Mouse (Mus musculus): ENCODE measurements around the gene Caln1.

The Caln1 gene

GRCm38 (mm10) chr5:130394386-130394785, 25.1 kb downstream of the Caln1 start:
- no peak for DNase-seq (ENCODE audit: low spot score in 2 of 2)

GRCm38 (mm10) chr5:130395142-130395541, 25.9 kb downstream of the Caln1 start:
- DNase-seq (ENCODE audit: low spot score in 2 of 2) = no peak

GRCm38 (mm10) chr5:130400136-130400917, 31.1 kb downstream of the Caln1 start:
- no peak for DNase-seq (ENCODE audit: low spot score in 2 of 2)

GRCm38 (mm10) chr5:130405201-130405600, 35.9 kb downstream of the Caln1 start:
- DNase-seq (ENCODE audit: low spot score in 2 of 2) = peak in 1 of 2 experiments; percentile 17

- no peak for DNase-seq (ENCODE audit: low spot score in 2 of 2)
Measured at GRCm38 (mm10) chr5:130409706-130410105, 40.5 kb downstream of the Caln1 start.

DNA sequence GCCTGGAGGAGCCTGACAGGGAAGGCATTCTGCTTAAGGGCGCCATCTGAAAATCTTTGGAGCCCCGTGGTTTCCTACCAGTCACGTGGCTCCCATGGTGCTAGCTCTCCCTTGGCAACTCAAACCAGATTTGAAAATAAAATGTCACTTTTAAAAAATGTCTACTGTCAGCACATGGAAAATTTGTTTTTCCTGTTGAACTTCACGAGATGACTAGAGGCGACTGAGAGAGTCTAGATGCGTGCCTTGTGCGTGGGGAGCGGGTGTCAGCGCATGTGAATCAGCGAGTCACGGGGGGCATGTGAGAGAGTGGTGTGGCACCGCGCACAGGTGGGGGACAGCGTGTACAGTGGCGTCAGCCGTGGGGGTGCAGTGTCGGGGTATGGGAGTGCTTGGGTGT, 42.3 kb downstream of the Caln1 start:
- no peak for DNase-seq (ENCODE audit: low spot score in 2 of 2)

DNA sequence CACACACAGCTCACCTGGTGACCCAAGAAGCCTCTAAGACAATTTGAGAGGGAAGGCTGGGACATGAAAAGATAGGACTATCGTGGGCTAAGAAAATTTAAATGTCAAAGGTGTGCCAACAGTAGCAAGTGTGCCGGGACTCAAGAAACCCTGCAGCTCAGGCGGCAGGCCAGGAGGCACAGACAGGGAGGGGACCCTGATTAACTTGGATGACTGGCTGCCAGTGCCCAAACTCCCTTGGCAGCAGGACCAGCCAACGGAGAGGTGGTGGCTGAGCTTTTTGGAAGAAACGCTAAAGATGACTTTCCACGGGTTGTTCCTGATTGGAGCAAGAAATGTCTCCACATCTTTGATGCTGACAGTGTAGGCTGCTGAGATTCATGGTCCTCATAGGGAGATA, 78.2 kb downstream of the Caln1 start:
- no peak for DNase-seq (ENCODE audit: low spot score in 2 of 2)

DNA sequence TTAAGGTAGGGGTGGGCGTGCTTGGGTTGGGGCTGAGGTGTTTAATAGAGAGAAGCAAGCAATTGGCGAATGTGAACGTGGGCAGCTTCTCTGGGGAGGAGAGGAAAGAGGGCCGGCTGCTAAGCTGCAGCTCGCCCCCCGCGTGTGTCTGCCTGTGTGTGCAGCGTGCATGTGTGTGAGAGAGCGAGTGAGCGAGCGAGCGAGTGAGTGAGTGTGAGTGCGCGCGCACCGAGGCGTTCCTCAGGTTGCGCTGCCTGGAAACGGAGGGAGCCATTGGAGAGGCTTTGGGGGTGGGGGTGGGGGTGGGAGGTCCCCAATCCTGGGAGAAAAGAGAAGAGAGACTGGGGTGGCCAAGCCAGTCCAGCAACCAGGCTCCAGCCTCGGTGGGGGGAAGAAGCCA, 79.2 kb downstream of the Caln1 start:
- DNase-seq (ENCODE audit: low spot score in 2 of 2) = no peak

DNA sequence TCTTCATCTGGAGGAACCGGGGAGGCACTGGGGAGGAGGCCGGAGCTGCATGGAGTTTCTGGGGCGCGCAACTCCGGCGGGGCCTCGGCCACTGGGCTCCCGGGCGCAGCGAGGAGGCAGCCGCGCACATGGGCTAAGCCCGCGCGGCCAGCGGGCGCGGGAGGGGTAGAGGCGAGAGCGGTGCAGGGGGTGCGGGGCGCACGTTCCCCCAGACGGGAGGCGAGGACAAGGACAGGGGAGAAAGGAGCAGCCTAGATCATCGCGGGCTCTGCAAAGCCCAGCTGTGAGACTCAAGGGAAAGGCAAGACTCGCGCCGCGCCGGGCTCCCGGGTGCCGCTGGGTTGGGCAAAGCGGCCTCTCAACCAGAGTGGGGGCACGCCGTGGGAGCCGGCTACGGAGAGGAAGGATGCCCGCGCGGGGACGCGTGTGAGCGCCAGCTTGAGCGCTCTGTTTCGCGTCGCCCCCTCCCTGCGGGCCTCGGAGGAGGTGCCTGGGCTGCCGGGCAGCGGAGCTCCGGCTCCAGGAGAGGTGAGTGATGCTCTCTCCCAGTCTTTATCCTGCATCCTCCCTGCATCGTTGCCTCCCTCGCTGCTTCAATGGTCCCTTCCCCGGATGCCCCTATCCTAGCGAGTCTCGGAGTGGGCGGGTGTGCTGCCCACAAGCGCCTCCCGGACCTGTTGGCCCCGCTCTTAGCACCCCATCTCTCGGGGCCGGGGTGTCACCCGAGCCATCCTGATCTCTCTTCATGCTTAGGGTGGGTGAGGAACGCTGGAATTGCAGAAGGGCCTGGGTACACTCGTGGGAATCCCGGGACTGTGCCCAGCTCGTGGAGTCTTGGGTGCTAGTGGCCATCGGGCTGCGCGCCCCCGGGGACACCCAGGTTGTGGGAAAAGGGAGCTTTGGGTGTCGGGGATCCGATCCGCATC, 79.9 kb downstream of the Caln1 start:
- DNase-seq (ENCODE audit: low spot score in 2 of 2) = no peak

DNA sequence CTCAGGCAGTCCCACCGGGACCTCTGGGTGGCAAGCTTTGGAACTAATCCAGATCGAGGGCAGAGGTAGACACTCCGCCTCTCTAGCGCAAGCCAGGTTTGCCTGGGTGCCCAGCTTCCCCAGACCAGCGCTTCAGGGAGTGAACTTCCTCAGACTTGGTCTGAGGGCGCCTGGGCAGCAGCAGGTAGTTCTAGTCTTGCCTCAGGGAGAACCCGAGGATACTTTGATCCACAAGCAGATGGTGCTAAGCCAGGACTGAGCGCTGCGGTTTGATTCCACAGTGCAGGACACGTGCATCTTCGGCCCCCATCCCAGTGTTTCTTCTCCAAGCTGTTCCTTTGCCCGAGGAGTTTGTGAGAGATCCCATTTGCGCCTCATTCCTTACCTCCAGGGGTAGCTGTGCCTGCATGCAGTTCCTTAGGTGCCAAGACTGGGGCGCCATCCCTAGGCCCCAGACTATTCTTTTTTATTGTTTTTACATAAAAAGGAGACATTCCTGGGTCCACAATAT, 80.8 kb downstream of the Caln1 start:
- no peak for DNase-seq (ENCODE audit: low spot score in 2 of 2)

DNA sequence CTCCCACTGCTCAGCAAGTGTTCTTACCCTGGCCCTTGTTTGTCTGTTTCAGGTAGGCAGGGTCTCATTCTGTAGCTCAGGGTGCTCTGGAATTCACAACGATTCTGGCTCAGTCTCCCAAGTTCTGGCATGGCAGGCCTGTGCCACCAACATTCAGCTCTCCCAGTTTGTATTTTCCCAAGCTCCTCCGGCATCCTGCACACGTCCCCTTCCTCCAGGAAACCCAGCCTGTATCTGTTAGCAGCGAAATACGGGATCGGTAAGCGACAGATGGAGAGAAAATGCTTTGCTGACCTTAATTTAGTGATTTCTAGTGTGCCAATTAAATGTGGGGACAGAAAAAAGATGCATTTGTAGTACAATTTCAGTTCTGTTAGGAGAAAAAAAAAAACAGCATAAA, 88.8 kb downstream of the Caln1 start:
- DNase-seq (ENCODE audit: low spot score in 2 of 2) = no peak

GRCm38 (mm10) chr5:130472209-130472608, 103.0 kb downstream of the Caln1 start:
- DNase-seq (ENCODE audit: low spot score in 2 of 2) = no peak

DNA sequence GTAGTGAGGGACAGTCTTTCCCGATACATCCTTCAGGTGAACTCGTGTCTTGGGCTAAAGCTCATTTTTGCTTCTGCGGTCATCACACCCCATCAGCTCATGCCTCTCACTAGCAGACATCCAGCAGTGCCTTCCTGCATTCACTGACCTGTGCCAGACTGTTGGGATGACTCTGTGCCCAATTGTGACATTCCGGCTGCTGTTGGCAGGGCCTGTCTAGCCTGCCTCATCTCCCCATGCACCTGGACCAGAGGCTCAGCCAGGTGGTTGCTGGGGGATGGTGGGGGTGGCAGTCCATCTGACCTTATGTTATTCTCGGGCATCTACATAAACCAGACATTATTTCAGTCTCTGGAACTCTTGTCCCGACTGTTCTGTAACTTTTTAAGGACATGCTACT, 105.6 kb downstream of the Caln1 start:
- DNase-seq (ENCODE audit: low spot score in 2 of 2) = no peak

- DNase-seq (ENCODE audit: low spot score in 2 of 2) = no peak
Measured at GRCm38 (mm10) chr5:130476741-130477140, 107.5 kb downstream of the Caln1 start.

DNA sequence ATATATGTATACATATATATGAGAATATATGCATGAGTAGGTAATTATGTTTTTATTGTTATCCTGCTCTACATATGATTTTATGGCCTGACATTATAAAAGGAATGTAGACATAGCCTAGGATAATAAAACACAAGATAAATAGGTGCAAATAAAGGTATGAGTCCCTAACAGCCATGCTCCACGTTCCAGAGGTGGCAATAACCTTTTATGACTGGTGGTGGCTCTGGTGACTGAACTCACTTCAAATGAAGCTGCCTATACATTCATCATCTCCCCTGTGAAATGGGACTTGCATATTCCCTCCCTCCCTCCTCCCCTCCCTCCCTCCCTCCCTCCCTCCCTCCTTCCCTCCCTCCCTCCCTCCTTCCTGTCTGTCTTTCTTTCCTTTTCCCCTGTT, 111.0 kb downstream of the Caln1 start:
- no peak for DNase-seq (ENCODE audit: low spot score in 2 of 2)

- DNase-seq (ENCODE audit: low spot score in 2 of 2) = no peak
Measured at GRCm38 (mm10) chr5:130491471-130491870, 122.2 kb downstream of the Caln1 start.

GRCm38 (mm10) chr5:130492305-130492704, 123.0 kb downstream of the Caln1 start:
- DNase-seq (ENCODE audit: low spot score in 2 of 2) = no peak

GRCm38 (mm10) chr5:130502541-130502940, 133.3 kb downstream of the Caln1 start:
- DNase-seq (ENCODE audit: low spot score in 2 of 2) = no peak

- no peak for DNase-seq (ENCODE audit: low spot score in 2 of 2)
Measured at GRCm38 (mm10) chr5:130504891-130505290, 135.6 kb downstream of the Caln1 start.

DNA sequence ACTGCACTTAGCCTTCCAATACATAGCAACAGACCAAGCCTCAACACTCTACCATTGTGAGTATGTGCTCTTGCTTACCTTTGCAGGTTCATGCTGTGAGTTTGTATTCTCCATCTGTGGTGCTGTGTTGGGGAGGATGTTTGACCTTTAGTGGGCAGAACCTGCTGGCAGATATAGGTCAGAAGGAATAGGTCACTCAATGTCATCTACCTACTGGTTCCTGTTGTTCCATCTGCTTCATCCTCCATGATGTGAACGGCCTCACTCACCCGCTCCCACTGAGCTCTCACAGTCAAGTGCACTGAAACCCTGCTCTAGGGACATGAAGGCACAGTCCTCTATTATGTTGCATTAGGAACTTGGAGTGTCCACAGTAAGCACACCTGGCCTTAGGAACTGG, 141.3 kb downstream of the Caln1 start:
- no peak for DNase-seq (ENCODE audit: low spot score in 2 of 2)

- DNase-seq (ENCODE audit: low spot score in 2 of 2) = no peak
Measured at GRCm38 (mm10) chr5:130515395-130515794, 146.1 kb downstream of the Caln1 start.

- DNase-seq (ENCODE audit: low spot score in 2 of 2) = no peak
Measured at GRCm38 (mm10) chr5:130520527-130520926, 151.3 kb downstream of the Caln1 start.

GRCm38 (mm10) chr5:130527416-130527815, 158.2 kb downstream of the Caln1 start:
- DNase-seq (ENCODE audit: low spot score in 2 of 2) = no peak
